Mouse (Mus musculus): ENCODE measurements around the gene Gm17689.

Gm17689 gene

DNA sequence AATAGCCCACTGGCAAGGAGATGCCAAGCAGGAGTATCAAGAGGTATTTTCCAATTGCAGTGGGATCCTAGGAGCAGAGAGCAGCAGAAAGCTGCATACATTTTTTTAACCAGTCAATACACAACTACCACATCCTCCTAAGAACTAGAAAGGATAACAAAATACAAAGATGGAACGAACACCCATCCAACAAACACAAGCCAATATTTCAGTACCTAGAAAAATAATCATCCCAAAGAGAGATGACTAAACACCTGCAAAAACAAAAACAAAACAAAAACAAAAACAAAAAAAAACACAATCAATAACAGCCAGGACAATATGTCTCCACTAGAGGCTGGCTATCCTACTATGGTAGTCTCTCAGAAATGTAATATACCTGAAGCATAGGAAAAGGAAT lies at the start of gene Gm17689:
TSS of gene Gm17689 (minus strand) at position 101 of the 400 bp plus-strand sequence.
- no peak for DNase-seq (ENCODE audit: low read depth, low spot score)

DNA sequence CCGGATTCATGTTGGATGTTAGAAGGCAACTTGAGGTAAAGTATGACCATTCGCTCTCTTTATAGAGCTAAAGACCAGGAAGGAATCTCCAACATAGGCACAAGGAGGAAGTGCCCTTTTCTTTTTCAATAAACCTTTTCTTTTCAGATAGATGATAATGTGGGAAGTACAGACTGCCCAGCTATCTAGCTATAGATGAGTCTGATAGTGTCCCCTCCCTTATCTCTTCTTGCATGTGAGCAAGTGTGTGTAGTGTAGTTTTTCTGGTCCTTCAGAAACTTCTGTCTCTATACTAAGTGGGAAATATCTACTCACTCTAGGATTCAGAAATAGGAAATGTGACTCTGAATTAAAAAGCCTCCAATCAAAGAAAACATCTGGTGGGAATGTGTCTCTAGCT lies 40.6 kb downstream of the Gm17689 start, which contains the start of gene Gm5615:
TSS of gene Gm5615 (minus strand) at position 101 of the 400 bp plus-strand sequence.
- DNase-seq (ENCODE audit: low read depth, low spot score): no peak

Measured in A20 (cell line).